Mouse (Mus musculus): ENCODE data around the gene Efnb3. TPM values are rescaled to one million over a fixed set of nuclear protein-coding genes. Genes with fewer than 3 reads are reported as not detected.
"Not testable (repeated sequence)": the region's sequence is repeated elsewhere in the genome, so short reads cannot be mapped to it uniquely, and the experiment has no call there.

Gene Efnb3
- total RNA-seq, 2 experiments from 2014 or later = 126 to 137 TPM

DNA sequence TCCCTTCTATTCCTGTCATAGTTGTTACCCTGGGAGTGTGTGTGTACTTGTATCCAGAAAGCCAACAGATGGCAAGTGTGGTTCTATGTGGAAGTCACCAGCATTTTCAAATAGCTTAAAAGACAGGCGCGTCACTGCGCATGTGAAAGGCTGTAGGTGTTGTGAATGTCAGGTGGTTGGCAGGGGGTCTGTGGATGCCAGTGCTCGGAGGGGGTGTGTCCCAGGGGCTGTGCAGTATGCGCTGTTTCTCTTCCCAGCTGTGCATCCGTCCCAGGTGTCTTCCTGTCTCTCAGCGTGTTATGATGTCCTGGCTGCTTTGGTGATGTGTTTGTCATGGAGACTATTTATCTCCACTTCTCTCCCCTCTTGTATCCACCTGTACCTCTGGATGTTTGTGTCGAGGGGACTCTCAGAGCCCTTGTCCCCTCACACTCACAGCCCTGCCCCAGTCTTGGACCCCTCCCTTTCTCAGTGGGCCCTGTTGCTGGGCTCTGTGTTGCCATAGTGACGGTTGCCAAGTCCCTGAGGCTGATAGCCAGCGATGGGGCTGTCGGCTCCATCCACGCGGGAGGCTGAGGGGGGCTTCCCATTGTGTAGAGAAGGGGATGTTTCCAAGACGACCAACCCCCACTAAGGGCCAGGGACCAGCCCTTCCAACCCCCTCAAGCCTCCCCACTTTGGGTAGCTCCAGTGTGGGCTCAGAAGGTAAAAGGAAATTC, 7.2 kb downstream of the Efnb3 start:
- peak; percentile 82 to 87 for DNase-seq (ENCODE audit: low spot score in 2 of 2)

DNA sequence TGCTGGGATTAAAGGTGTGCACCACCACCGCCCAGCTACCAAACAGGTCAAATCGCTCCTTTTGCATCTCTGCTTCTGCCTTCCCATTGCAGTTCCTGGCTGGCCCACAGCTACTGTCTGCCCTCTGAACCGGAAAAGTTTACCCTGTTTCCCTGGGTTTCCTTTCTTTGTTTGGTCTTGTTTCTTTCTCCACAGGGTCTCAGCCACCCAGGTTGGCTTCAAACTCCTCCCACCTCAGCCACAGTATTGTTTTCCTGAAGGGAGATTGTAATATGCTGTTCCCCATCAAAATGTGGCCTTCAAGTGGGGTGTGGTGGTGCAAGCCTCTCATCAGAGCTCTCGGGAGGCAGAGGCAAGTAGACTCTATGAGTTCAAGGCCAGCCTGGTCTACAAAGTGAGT, 8.7 kb downstream of the Efnb3 start:
- DNase-seq (ENCODE audit: low spot score in 2 of 2) = no peak

DNA sequence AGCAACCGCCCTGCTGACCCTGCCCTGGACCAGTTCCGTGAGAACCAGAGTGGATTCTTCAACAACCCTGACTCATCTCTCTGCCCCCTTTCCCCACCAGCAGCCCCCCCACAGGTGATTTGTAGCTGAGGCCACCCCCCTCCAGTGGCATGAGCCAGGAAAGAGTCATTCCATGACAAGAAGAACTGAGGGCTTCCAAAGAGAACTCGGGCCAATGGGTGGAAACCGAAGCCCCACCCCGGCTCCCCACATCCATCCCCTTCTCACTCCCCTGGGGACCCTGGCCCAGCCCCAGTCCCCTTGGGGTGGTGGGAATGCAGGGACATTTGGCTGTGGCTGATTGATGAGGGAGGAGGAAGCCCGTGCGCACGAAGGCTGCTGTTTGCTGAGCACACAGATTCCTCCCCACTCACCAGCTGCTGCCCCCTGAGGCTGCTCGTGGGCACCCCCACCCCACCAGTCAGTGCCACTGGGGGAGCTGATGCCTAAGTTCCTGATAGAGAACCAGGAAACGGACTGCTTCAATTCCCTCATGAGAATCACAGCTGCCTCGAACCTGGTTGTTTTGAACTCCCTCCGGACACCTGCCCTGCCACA, 10.8 kb downstream of the Efnb3 start, which contains the start of gene Dnah2:
TSS of gene Dnah2 (minus strand) at position 51 of the 597 bp plus-strand sequence.
- DNase-seq (ENCODE audit: low spot score in 2 of 2) = peak in 1 of 2 experiments; percentile 65

DNA sequence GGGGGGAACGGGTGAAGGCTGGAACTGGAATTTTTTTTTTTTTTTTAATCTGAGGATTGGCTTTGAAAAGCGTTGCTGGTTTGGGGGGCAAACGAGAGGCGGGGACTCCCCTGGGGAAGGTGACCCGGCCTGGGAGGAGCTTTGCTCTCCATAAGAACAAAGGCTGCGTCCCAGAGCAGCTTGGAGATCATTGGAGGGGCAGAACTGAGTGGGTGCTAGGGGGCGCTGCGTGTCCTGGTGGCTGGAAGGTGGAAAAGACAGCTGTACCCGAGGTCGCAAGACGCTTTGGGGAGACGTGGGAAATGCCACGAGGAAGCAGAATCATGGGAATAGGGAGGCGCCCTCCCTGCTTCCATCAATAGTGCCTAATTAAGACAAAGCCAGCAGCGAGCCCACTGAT, 12.9 kb downstream of the Efnb3 start:
- no peak for DNase-seq (ENCODE audit: low spot score in 2 of 2)

DNA sequence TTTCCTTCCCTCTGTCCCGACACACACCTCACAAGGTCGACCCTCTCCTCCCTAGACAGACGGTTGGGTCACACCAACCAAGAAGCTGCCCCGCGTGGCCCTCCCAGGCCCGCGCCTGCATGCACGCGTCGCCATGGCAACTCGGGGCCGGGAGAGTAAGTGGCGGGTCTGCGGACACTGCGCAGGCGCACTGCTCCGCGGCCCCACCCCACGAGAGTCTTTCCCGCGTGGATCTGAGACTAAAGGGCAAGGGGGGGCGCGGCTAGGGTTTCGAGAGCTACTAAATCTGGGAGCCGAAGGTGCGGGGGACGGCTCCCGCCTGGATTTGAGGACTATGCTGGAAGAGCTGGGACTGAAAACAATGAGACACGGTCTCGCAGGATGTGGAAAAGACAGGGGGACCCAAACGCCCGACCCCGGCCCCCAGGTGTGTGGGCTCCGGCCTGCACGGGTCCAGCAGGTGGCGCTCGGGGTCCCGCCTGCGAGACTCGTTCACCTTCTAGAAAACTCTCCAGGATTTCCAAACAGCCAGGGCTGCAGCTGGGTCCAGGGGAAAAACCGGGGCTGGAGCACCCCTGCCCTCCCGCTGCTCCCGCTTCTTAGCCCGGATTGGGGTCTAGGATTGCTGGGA, 13.5 kb downstream of the Efnb3 start:
- peak in 1 of 2 experiments; percentile 83 for DNase-seq (ENCODE audit: low spot score in 2 of 2)

DNA sequence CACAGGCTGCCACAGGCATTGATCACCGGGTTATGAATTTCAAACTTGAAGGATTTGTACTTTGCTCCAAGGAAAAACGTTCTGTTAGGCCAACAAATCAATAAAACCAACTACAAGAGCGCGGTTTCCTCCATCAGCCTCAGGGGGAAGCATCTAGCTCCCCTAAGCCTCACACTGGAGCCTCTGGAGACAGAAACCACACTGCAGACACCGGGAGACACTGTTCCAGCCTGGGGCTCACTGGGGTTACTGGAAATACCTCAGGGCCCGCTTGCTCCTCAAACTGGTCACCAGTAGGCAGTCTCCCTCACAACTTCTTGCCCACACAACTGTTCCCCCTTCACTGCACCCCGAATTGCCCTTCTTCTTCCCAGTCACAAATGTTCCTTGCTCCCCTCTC, 14.0 kb downstream of the Efnb3 start:
- DNase-seq (ENCODE audit: low spot score in 2 of 2) = no peak

DNA sequence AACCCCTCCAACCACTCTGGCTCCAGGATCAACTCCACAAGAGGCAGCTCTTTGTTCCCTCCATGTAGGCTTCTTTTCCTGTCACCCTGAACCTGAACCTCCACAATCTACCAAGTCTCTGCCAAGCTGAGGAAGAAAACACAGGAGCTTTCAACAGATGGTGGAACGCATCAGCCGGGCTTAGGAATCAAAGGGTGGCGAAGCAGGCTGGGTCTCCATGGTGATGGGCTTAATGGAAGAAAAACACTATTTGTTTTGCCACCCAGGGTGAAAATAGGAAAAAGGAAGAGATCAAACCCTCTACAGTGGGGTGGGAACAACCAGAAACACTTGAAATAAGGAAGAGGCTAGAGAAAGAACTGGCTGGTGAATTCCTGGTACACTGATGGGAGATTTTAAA, 16.4 kb downstream of the Efnb3 start:
- DNase-seq (ENCODE audit: low spot score in 2 of 2) = peak in 1 of 2 experiments; percentile 56

DNA sequence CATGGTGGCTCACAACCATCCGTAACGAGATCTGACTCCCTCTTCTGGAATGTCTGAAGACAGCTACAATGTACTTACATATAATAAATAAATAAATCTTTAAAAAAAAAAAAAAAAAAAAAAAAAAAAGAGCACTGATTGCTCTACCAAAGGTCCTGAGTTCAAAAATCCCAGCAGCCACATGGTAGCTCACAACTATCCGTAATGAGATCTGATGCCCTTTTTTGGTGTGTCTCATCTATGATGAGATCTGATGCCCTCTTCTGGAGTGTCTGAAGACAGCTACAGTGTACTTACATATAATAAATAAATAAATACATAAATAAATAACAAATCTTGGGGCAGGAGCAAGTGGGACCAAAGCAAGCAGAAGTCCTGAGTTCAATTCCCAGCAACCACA, 18.3 kb downstream of the Efnb3 start:
- not testable (repeated sequence) for DNase-seq (ENCODE audit: low spot score in 2 of 2)

DNA sequence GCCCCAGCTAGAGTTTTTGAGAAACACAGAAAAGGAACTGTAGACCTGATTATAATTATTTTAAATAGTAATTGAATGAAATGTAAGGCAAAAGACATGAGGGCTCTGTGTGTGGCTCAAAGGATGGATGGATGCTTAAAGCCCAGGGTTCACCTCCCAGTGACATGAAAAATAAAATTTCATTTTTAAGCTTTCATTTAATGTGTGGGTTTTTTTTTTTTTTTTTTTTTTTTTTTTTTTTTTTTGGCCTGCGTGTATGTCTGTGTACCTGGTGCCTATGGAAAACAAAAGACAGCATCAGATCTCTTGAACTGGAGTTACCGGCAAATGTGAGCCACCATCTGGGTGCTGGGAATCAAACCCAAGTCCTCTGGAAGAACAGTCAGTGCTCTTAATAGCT, 19.3 kb downstream of the Efnb3 start:
- DNase-seq (ENCODE audit: low spot score in 2 of 2) = no peak

DNA sequence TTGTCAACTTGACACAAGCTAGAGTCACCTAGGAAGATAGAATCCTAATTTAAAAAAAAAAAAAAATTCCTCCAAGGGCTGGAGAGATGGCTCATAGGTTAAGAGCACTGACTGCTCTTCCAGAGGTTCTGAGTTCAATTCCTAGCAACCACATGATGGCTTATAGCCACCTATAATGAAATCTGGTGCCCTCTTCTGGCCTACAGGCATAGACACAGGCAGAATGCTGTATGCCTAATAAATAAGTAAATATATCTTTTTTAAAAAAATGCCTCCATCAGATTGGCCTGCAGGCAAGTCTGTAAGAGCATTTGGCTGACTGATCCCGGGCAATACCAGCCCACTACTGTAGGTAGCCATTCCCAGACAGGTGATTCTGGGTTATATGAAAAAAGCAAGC, 25.0 kb downstream of the Efnb3 start:
- DNase-seq (ENCODE audit: low spot score in 2 of 2) = no peak

DNA sequence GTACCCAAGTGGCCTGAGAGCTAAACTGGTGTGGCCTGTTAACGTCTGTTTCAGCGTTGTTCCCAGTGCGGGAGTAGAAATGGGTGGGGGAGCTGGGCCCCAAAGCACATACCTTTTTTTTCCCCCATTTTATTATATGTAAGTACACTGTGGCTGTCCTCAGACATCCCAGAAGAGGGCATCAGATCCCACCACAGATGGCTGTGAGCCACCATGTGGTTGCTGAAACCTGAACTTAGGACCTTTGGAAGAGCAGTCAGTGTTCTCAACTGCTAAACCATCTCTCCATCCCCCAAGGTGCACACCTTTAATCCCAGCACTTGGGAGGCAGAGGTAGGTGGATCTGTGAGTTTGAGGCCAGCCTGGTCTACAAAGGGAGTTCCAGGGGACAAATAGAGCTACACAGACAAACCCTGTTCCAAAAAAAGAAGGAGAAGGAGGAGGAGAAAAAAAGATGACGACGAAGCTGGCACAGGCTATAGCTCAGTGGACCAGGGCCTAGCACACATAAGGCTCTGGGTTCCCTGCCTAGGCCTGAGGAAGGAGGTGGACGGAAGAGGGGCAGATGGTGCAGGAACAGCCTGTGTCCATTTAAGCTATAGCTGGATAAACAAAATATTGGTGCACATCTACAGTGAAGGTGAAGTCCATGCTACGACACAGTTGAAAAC, 27.4 kb downstream of the Efnb3 start:
- no peak for DNase-seq (ENCODE audit: low spot score in 2 of 2)

DNA sequence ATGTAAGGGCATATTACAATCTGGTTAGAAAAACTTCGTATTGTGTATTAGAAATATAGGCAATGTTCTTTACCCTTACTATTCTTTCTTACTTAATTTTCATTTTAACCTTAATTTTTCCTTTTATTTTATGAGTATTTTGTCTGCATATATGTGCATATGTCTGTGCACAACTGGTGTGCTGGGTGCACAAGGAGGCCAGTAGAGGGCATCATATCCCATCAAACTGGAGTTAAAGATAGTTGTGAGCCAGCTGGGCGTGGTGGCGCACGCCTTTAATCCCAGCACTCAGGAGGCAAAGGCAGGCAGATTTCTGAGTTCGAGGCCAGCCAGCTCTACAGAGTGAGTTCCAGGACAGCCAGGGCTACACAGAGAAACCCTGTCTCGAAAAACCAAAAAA, 29.2 kb downstream of the Efnb3 start:
- not testable (repeated sequence) for DNase-seq (ENCODE audit: low spot score in 2 of 2)

DNA sequence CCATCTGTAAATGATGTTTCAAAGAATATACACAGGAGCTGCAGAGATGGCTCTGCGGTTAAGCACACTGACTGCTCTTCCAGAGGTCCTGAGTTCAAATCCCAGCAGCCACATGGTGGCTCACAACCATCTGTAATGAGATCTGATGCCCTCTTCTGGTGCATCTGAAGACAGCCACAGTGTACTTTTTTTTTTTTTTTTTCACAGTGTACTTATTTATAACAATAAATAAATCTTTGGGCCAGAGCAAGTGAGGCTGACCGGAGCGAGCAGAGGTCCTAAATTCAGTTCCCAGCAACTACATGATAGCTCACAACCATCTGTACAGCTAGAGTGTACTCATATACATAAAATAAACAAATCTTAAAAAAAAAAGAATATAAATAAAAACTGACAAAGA, 29.7 kb downstream of the Efnb3 start:
- DNase-seq (ENCODE audit: low spot score in 2 of 2) = not testable (repeated sequence)

DNA sequence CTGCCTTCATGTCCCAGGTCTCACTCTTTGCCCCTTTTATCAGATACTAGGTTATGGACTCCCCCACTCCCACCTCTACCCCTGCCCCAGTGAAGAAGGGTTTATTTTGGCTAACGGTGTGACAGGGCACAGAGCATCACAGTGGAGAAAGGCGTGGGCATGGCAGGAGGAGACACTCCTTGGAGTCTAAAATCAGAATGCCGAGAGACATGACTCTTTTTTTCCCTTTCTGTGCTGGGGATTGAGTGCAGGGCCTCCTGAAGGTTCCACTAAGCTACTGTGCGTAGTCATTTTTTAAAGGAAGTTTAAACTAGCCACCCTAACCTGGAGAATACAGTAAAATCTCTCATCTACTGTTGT, 32.0 kb downstream of the Efnb3 start:
- no peak for DNase-seq (ENCODE audit: low spot score in 2 of 2)

DNA sequence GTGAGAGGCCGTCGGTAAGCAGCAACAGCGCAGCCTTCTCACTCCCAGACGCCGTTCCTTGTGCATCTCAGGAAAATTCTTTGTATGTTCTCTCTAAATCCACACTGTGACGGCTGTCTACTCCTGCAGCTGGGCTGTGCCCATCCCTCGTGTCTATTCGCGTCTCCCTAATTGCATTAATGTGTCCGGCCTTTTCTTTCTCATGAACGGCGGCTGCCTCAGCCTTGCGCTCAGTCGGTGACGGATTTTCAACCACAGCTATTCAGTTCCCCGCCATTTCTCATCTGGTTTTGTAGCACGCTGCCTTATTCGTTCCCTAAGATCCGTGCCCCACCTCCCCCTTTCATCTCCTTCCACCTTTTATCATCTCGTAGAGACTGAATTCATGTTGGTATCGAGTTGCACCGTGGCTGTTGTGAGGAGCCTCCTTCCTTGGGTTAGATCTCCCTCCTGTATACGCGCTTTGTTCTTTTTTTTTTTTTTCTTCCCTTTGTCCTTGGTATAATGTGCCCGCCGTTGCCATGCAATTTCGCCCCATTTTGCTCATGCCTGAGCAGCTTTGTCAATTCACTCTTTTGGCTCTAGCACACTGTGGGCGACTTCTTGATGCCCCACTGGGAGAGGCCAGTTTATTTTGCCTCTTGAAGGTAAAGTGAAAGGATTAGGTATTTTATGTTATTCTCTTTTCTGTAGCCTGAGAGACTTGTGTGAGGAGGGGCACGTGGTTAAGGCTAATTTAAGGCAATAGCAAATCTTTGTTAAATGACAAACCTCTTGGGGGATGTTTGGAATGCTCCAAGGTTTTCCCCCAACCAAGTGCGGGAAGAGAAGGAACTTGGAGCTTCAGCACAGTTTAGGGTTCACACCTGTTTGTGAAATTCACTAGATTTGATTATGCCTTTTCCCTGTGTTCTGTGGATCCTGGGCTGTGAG, 32.6 kb downstream of the Efnb3 start:
- DNase-seq (ENCODE audit: low spot score in 2 of 2) = peak in 1 of 2 experiments; percentile 39

DNA sequence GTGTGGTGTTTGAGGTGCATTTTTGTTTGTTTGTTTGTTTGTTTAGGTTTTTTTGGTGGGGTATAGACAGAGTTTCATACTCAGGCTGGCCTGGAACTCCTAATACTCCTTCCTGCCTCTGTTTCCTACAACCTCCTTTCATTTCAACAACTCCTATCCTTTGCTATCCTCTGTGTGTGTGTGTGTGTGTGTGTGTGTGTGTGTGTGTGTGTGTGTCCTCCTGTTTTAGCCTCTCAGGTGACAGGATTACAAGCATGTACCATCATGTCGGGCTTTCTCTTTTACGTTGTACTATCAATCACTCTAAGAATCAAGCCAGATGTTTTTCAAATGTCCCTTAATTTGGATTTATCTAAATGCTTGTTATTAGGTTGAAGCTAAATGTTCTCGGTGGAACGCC, 33.4 kb downstream of the Efnb3 start:
- no peak for DNase-seq (ENCODE audit: low spot score in 2 of 2)

DNA sequence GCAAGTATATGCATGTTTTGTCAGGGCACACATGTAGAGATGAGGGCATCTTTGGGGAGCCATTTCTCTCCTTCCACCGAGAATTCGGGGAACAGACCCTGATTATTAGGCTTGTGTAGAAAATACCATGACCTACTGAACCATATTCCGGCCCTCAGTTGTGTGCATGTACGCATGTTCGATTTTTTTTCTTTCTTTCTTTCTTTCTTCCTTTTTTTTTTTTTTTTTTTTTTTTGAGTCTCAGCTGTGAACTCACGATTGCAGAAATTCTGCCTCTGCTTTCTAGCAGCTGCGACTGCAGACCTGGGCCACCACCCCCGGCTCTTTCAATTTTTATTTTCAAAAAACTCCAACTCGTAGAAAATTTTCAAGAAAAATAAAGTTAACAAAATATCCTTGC, 34.3 kb downstream of the Efnb3 start:
- no peak for DNase-seq (ENCODE audit: low spot score in 2 of 2)

DNA sequence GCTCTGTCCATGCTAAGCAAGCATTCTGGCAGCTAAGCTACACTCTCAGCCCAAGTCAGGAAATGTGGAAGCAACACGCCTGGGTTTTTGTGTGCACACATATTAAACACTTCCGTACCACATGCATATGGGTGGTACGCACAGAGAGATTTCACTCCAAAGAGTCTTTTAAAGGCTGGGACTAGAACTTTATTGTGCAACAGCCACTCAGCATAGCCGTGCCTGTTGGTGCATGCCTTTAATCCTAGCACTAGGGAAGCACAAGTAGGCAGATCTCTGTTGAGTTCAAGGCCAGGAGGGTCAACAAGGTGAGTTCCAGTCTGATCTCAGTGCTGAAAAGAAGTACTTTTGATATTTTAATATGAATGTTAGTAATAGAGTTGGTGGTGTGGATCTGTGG, 36.4 kb downstream of the Efnb3 start:
- no peak for DNase-seq (ENCODE audit: low spot score in 2 of 2)

DNA sequence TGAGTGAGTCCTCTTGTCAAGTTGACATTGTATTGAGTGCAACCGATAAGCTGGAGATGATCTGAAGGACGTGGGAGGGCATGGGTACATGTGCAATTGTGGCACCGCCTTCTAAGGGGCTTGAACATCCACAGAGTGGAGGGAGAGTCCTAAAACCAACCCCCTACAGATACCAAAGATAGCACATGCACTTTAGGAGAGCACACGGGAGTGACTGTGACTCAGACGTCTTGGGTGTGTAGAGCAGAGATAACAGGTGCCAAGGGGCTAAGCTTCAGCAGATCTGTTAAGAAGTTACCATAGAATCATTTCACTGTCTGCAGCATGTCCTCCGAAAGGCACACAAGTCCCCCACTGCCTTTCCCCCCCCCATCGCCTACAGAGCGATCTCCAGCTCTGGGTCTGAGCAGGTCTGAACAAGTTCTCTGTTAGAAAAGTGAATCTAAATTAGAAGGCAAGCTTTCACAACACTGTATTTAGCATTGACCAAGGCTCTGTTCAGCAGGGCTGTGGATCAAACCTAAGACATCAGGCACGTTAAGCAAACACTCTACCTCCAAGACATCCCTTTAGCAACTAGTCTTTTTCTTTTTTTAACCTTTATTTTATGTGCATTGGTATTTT, 38.4 kb downstream of the Efnb3 start:
- no peak for DNase-seq (ENCODE audit: low spot score in 2 of 2)

DNA sequence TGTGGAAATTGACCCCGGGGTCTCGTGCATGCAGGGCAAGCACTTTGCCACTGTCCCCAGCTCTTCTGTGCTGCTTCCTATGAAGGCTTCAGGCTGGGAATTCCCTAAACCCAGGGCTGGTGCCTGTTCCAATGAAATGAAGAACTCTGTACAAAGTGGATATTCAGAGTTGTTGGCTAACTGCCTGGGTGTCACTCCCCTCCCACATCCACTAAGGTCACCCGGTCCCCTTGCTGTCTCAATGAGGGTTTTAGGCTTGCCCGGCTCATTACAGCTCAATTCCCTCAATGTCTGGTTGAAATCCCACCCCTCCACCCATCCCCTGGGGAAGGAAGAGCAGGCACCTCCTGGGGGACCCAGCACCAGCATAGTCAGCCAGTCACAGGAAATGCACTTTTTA, 40.0 kb downstream of the Efnb3 start:
- DNase-seq (ENCODE audit: low spot score in 2 of 2) = no peak

DNA sequence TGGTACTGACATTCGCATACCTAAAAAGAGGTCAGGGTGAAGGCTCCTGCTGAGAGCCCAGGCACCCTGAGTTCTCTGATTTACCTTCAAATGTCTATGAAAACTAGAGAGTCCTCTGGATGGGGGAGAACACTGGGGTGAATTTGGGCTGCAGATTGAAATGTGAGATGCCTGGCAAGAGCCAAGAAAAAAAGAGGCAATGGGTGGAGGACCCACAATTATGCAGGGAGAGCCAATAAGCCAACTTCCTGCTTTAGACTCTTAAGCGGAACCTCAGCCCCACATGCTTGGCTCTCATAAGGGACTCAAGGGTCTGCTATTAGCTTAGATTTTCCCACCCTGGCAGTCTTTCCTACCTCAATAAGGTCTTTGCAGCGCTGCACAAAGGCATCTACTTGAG, 43.3 kb downstream of the Efnb3 start:
- no peak for DNase-seq (ENCODE audit: low spot score in 2 of 2)

All from layer of hippocampus, adult 18-20 months (tissue).